Mouse (Mus musculus): ENCODE results near the gene Top3b. TPM values are rescaled to one million over a fixed set of nuclear protein-coding genes. Genes with fewer than 3 reads are reported as not detected.
"Not testable (repeated sequence)": the region's sequence is repeated elsewhere in the genome, so short reads cannot be mapped to it uniquely, and the experiment has no call there.

Gene Top3b
- total RNA-seq, 2 experiments from 2014 or later: 83.5 to 93.2 TPM

- DNase-seq (ENCODE audit: low spot score in 2 of 2): peak; percentile 93
Measured at GRCm38 (mm10) chr16:16896382-16897055, 26.0 kb downstream of the Top3b start, which contains the start of gene Ppm1f. TSS of gene Ppm1f (plus strand) at chr16:16896469.

GRCm38 (mm10) chr16:16897056-16897584, 26.6 kb downstream of the Top3b start:
- DNase-seq (ENCODE audit: low spot score in 2 of 2): no peak

GRCm38 (mm10) chr16:16902329-16902728, 31.8 kb downstream of the Top3b start:
- no peak for DNase-seq (ENCODE audit: low spot score in 2 of 2)

- DNase-seq (ENCODE audit: low spot score in 2 of 2): no peak
Measured at GRCm38 (mm10) chr16:16903188-16903587, 32.7 kb downstream of the Top3b start.

- no peak for DNase-seq (ENCODE audit: low spot score in 2 of 2)
Measured at GRCm38 (mm10) chr16:16907799-16908198, 37.3 kb downstream of the Top3b start.

- DNase-seq (ENCODE audit: low spot score in 2 of 2): peak; percentile 24 to 67
Measured at GRCm38 (mm10) chr16:16911641-16912597, 41.4 kb downstream of the Top3b start.

- no peak for DNase-seq (ENCODE audit: low spot score in 2 of 2)
Measured at GRCm38 (mm10) chr16:16913440-16913839, 42.9 kb downstream of the Top3b start.

- DNase-seq (ENCODE audit: low spot score in 2 of 2): no peak
Measured at GRCm38 (mm10) chr16:16918441-16919117, 48.0 kb downstream of the Top3b start.

- DNase-seq (ENCODE audit: low spot score in 2 of 2): no peak
Measured at GRCm38 (mm10) chr16:16921021-16921435, 50.5 kb downstream of the Top3b start.

GRCm38 (mm10) chr16:16924481-16924880, 53.9 kb downstream of the Top3b start:
- no peak for DNase-seq (ENCODE audit: low spot score in 2 of 2)

GRCm38 (mm10) chr16:16926536-16926935, 56.0 kb downstream of the Top3b start:
- DNase-seq (ENCODE audit: low spot score in 2 of 2): no peak

- not testable (repeated sequence) for DNase-seq (ENCODE audit: low spot score in 2 of 2)
Measured at GRCm38 (mm10) chr16:16928908-16929307, 58.4 kb downstream of the Top3b start.

GRCm38 (mm10) chr16:16930326-16930725, 59.8 kb downstream of the Top3b start:
- no peak for DNase-seq (ENCODE audit: low spot score in 2 of 2)

- DNase-seq (ENCODE audit: low spot score in 2 of 2): no peak
Measured at GRCm38 (mm10) chr16:16930810-16931296, 60.3 kb downstream of the Top3b start.

GRCm38 (mm10) chr16:16939543-16939942, 69.0 kb downstream of the Top3b start:
- DNase-seq (ENCODE audit: low spot score in 2 of 2): no peak

GRCm38 (mm10) chr16:16941078-16941477, 70.5 kb downstream of the Top3b start:
- DNase-seq (ENCODE audit: low spot score in 2 of 2): no peak

Other genes with a start within 250 kb of the Top3b start
- not detected for gene Olfr19, start 194.3 kb upstream of the Top3b start, total RNA-seq (2021)
- gene Spag6l, start 41.3 kb upstream of the Top3b start, total RNA-seq (2021): 1 to 10 TPM in 1 of 2 experiments, under 1 TPM in 1; 0.54 to 1.3 TPM
- not detected for gene Igll1, start 6.8 kb upstream of the Top3b start, total RNA-seq (2021)
- under 1 TPM in 1 of 2 experiments, not detected in 1; 0.87 TPM for gene Vpreb1, start 107 bp downstream of the Top3b start, total RNA-seq (2021)
- 10 to 100 TPM; 41.4 to 44.5 TPM for gene Ppm1f, start 25.7 kb downstream of the Top3b start, total RNA-seq (2021)
- gene Mapk1, start 112.6 kb downstream of the Top3b start, total RNA-seq (2021): 100 to 1,000 TPM; 188 to 197 TPM
- 10 to 100 TPM; 13.0 to 19.5 TPM for gene Ypel1, start 199.0 kb downstream of the Top3b start, total RNA-seq (2021)
- 100 to 1,000 TPM; 112 to 118 TPM for gene Ppil2, start 240.5 kb downstream of the Top3b start, total RNA-seq (2021)